Mouse (Mus musculus): ENCODE data around the gene E2f1. TPM values are rescaled to one million over a fixed set of nuclear protein-coding genes. Genes with fewer than 3 reads are reported as not detected.
A peak's percentile ranks its signal among the peaks of the same experiment; 100 is the strongest.

Gene E2f1
- polyA plus RNA-seq, 1 experiment from 2014 or later = 5.7 TPM

GRCm38 (mm10) chr2:154571266-154571665, 1.6 kb upstream of the E2f1 start:
- Histone ChIP-seq H3K9me3 (ENCODE audit: control insufficient read depth, low read length) (no peaks in the 10 kb centered on the region), H3K27me3 (ENCODE audit: control insufficient read depth, insufficient read depth, low read length) (no peaks in the 10 kb centered on the region), H3K4me1 (replicated peaks; ENCODE audit: control insufficient read depth, insufficient read depth) (peaks cover 5% of the 10 kb centered on the region), H3K36me3 (ENCODE audit: control insufficient read depth, insufficient read depth, low read length) (no peaks in the 10 kb centered on the region), H3K4me2 (replicated peaks; ENCODE audit: low read depth) (no peak overlapping the region), H3K9ac (ENCODE audit: low read length) (no peak overlapping the region), H3K27ac (replicated peaks) (no peak overlapping the region), H3K4me3 (ENCODE audit: low read depth, low read length) (no peak overlapping the region)
- no peak for DNase-seq (ENCODE audit: low spot score)
- no peak for ATAC-seq (ENCODE audit: low FRiP score, low TSS enrichment)
- WGBS = 76% methylated on average over 4 of the region's 4 CpGs
- TF ChIP-seq CTCF (IDR thresholded peaks at IDR 0.05; ENCODE audit: low read depth) (no peak), EP300 (optimal IDR thresholded peaks at IDR 0.05) (no peak)

GRCm38 (mm10) chr2:154570666-154571065, 974 bp upstream of the E2f1 start:
- DNase-seq (ENCODE audit: low spot score) = no peak
- no peaks in the 10 kb centered on the region for H3K27me3 ChIP-seq (ENCODE audit: control insufficient read depth, insufficient read depth, low read length)
- no peak overlapping the region for H3K4me3 ChIP-seq (ENCODE audit: low read depth, low read length)
- no peak overlapping the region for H3K9ac ChIP-seq (ENCODE audit: low read length)
- no peaks in the 10 kb centered on the region for H3K9me3 ChIP-seq (ENCODE audit: control insufficient read depth, low read length)
- ATAC-seq (ENCODE audit: low FRiP score, low TSS enrichment) = no peak
- 61% methylated on average over 4 of the region's 4 CpGs for WGBS
- TF ChIP-seq EP300 (optimal IDR thresholded peaks at IDR 0.05) (no peak), CTCF (IDR thresholded peaks at IDR 0.05; ENCODE audit: low read depth) (no peak)
- no peak overlapping the region for H3K27ac ChIP-seq (replicated peaks)
- peaks cover 5% of the 10 kb centered on the region for H3K4me1 ChIP-seq (replicated peaks; ENCODE audit: control insufficient read depth, insufficient read depth)
- H3K36me3 ChIP-seq (ENCODE audit: control insufficient read depth, insufficient read depth, low read length) = no peaks in the 10 kb centered on the region
- no peak overlapping the region; the same call in 1 of the 2 replicates for H3K4me2 ChIP-seq (replicated peaks; ENCODE audit: low read depth)

- H3K4me3 ChIP-seq (ENCODE audit: low read depth, low read length) = peak overlapping the region; percentile 70
- H3K4me2 ChIP-seq (replicated peaks; ENCODE audit: low read depth) = peak overlapping the region; percentile 82
- H3K4me1 ChIP-seq (replicated peaks; ENCODE audit: control insufficient read depth, insufficient read depth) = peaks cover 5% of the 10 kb centered on the region
- no peaks in the 10 kb centered on the region for H3K36me3 ChIP-seq (ENCODE audit: control insufficient read depth, insufficient read depth, low read length)
- peak overlapping the region; percentile 65 for H3K9ac ChIP-seq (ENCODE audit: low read length)
- WGBS = 0% methylated on average over 46 of the region's 70 CpGs
- TF ChIP-seq CTCF (IDR thresholded peaks at IDR 0.05; ENCODE audit: low read depth) (no peak), EP300 (optimal IDR thresholded peaks at IDR 0.05) (no peak)
- DNase-seq (ENCODE audit: low spot score) (peak; percentile 74), ATAC-seq (ENCODE audit: low FRiP score, low TSS enrichment) (peak; percentile 78)
- H3K27me3 ChIP-seq (ENCODE audit: control insufficient read depth, insufficient read depth, low read length) = no peaks in the 10 kb centered on the region
- peak overlapping the region; percentile 82 for H3K27ac ChIP-seq (replicated peaks)
- H3K9me3 ChIP-seq (ENCODE audit: control insufficient read depth, low read length) = no peaks in the 10 kb centered on the region
These were observed 482 bp downstream of the E2f1 start for GRCm38 (mm10) chr2:154569071-154569748.

- H3K9me3 ChIP-seq (ENCODE audit: control insufficient read depth, low read length) = no peaks in the 10 kb centered on the region
- WGBS = 17% methylated on average over 10 of the region's 10 CpGs
- peak overlapping the region; percentile 70 for H3K4me3 ChIP-seq (ENCODE audit: low read depth, low read length)
- ATAC-seq (ENCODE audit: low FRiP score, low TSS enrichment) (0 out of 2 replicates have a peak, but pooled peaks have one; percentile 0), DNase-seq (ENCODE audit: low spot score) (peak; percentile 31)
- H3K36me3 ChIP-seq (ENCODE audit: control insufficient read depth, insufficient read depth, low read length) = no peaks in the 10 kb centered on the region
- peak overlapping the region; percentile 65 for H3K9ac ChIP-seq (ENCODE audit: low read length)
- H3K4me1 ChIP-seq (replicated peaks; ENCODE audit: control insufficient read depth, insufficient read depth) = peaks cover 5% of the 10 kb centered on the region
- no peak for TF ChIP-seq EP300 (optimal IDR thresholded peaks at IDR 0.05)
- TF ChIP-seq CTCF (IDR thresholded peaks at IDR 0.05; ENCODE audit: low read depth) = no peak
- no peaks in the 10 kb centered on the region for H3K27me3 ChIP-seq (ENCODE audit: control insufficient read depth, insufficient read depth, low read length)
- H3K4me2 ChIP-seq (replicated peaks; ENCODE audit: low read depth) = peak overlapping the region; percentile 82
- peak overlapping the region; percentile 82 for H3K27ac ChIP-seq (replicated peaks)
These were observed 1.2 kb downstream of the E2f1 start for GRCm38 (mm10) chr2:154568329-154569070.

GRCm38 (mm10) chr2:154567766-154568165, 1.9 kb downstream of the E2f1 start:
- TF ChIP-seq EP300 (optimal IDR thresholded peaks at IDR 0.05) = no peak
- TF ChIP-seq CTCF (IDR thresholded peaks at IDR 0.05; ENCODE audit: low read depth) = no peak
- no peaks in the 10 kb centered on the region for H3K27me3 ChIP-seq (ENCODE audit: control insufficient read depth, insufficient read depth, low read length)
- no peaks in the 10 kb centered on the region for H3K9me3 ChIP-seq (ENCODE audit: control insufficient read depth, low read length)
- peak overlapping the region; percentile 12; the same call in 1 of the 2 replicates for H3K4me3 ChIP-seq (ENCODE audit: low read depth, low read length)
- H3K4me2 ChIP-seq (replicated peaks; ENCODE audit: low read depth) = peak overlapping the region; percentile 82
- peak overlapping the region; percentile 45; the same call in 1 of the 2 replicates for H3K27ac ChIP-seq (replicated peaks)
- ATAC-seq (ENCODE audit: low FRiP score, low TSS enrichment) (no peak), DNase-seq (ENCODE audit: low spot score) (no peak)
- H3K4me1 ChIP-seq (replicated peaks; ENCODE audit: control insufficient read depth, insufficient read depth) = peaks cover 5% of the 10 kb centered on the region
- H3K36me3 ChIP-seq (ENCODE audit: control insufficient read depth, insufficient read depth, low read length) = no peaks in the 10 kb centered on the region
- WGBS = 62% methylated on average over 2 of the region's 2 CpGs
- H3K9ac ChIP-seq (ENCODE audit: low read length) = 0 out of 2 replicates have a peak overlapping the region, but pooled peaks have one; percentile 23

All from stomach, postnatal 0 days (tissue).